Mouse (Mus musculus) retina, postnatal 1 day (tissue): ENCODE results near the gene Kctd10.

Source experiments
- DNase-seq: peaks from one replicate; pipeline ENCODE4 v3.0.0-alpha.2; 2012

The Kctd10 gene

GRCm38 (mm10) chr5:114378177-114378920 is 2.0 kb downstream of the Kctd10 start:
- no peak for DNase-seq

DNA sequence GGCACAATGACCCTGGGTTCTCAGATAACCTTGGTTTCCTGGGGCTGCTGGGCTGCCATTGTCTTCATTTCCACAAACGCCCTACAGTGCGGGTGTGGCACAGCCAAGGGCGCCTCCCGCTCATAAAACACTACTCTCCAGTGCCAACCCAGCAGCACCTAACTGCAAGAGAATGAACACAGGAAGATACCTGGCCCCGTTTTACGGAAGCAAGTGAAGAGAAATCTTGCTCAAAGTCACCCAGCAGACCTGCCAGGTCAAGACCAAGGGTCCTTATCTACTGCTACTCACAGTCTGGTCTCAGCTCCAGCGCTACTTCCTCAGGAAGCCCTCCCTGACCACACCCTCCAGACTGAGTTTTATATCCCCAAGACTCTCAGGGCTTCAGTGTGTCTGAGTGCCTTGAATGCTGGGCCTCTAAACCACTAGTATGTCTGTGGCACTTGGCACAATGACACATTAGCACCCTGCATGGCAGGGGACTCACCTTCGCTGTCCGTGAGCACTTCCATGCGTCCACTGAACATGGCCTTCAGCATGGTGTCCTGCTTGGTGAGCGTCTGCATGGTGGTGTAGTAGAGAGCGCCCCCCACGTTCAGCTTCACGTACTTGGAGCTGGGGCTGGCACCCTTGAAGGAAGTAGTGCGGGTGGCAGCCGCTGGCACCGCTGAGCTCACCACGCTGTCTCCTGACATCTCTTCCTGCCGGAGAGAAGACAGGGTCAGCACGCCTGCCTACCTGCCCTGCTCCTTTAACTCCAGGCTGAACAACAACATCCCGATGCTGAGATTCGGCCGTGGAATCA is 5.7 kb downstream of the Kctd10 start:
- DNase-seq: no peak

GRCm38 (mm10) chr5:114373581-114373980 is 6.7 kb downstream of the Kctd10 start:
- DNase-seq: no peak

DNA sequence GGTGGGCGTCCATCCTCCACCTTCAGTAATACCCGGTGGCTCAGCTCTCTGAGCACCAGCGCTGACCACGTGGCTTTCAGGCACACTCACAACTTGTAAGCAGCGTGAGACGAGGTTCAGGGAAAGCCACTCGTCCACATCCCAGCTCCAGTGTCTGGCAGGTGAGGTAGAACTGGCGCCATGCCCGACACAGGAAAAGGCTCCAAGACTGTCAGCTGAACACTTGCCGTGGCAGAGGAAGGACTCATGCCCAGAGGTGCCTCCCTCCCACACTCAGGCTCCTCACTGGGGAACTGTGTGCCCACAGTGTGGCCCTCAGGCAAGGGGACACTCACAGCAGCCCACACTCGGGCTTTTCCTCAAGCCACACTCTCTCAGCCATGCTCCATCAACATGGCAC is 7.1 kb downstream of the Kctd10 start:
- DNase-seq: no peak

DNA sequence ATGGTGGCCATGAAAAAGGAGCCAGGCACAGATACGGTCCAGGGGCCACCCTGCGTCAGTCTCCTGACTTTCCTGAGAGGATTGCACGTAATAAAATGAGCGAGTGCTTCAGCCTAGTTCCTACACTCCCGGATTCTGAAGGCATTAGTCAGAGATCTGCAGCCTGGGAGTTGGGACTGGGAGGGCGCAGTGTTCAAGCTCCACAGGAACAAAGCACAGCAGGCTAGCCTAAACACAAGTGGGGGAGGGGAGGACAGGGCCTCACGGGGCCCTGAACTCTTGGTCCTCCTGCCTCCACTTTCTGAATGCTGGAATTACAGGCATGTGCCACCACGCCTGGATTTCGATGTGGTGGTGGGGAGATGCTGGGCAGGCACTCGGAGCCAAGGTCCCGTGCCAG is 7.7 kb downstream of the Kctd10 start:
- no peak for DNase-seq

- DNase-seq: no peak
These were observed 8.4 kb downstream of the Kctd10 start for GRCm38 (mm10) chr5:114371731-114372473.

DNA sequence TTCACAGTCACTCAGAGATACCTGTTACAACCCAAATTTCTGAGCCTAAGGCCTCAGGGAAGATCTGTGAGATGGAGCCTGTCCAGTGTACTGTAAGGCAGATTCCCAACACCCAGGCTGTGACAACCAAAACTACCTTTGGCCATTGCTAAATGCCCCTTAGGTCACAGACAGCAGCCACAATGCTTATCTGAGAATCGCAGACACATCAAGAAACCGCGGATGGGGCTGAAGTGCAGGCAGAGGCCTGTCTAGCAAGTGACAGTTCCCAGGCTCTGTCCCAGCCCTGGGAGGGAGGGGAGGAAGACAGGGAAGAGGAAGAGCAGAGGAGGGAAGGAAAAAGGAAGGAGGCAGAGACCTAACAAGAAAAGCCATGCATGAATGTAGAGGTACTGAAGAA is 9.0 kb downstream of the Kctd10 start:
- DNase-seq: no peak

DNA sequence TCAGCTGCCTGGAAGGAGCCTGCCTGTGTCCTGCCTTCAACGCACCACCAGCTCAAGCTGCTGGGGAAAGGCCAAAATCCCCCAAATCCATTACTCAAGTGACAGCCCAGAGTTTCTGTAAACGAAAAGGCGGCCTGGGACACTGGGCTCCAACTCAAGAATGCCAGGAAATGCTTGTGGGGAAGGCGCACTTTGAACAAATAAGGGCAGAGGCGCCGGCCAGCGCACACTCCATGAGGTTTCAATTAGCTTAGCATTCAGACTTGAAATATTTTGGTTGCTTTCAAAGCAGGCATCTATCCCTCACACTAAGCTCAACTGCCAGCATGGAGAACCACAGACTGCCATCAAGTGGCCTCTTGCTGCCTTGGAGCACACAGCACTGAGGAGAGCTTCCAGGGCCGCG is 9.9 kb downstream of the Kctd10 start:
- DNase-seq: no peak

GRCm38 (mm10) chr5:114369921-114370320 is 10.4 kb downstream of the Kctd10 start:
- DNase-seq: no peak

- DNase-seq: no peak
These were observed 11.4 kb downstream of the Kctd10 start for GRCm38 (mm10) chr5:114368803-114369496.

GRCm38 (mm10) chr5:114368121-114368520 is 12.2 kb downstream of the Kctd10 start:
- no peak for DNase-seq

GRCm38 (mm10) chr5:114365043-114365752 is 15.1 kb downstream of the Kctd10 start:
- DNase-seq: no peak

DNA sequence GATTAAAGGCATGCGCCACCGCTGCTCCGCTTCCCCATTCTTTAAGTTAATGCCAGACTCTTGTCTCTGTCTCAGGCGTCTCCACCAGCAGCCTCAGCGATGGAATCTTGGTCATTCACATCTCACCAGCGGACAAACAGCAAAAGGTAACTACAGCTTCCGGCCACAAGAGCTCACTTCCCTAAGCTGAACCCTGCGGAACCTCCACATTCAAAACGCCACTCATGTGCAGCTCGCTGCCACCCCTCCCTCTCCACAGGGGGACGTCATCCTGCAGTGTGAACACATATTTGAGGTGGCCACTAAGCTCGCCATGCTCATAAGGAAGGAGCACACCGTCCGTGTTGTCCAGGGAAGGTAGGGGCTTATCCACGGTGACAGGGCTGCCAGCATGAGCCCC is 19.3 kb downstream of the Kctd10 start:
- DNase-seq: no peak

GRCm38 (mm10) chr5:114359586-114359985 is 20.7 kb downstream of the Kctd10 start:
- no peak for DNase-seq

DNA sequence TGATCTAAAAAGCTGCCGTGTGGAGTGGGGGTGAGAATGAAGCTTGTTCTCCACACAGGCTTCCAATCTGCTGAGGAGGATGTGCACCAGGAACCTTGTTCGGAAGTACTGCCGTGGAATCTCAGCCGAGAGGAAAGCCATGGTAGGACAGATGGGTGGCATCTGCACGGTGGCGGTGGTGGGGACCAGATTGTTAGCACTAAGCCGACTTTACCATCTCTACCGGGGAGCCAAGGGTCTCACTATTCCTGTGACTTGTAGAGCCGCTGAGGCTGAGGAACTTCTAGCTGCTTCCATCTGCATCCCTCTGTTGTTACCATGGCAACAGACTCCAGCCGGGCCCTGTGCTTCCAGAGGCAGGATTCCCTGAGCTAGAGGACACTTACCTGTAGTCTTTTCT is 21.5 kb downstream of the Kctd10 start:
- peak; percentile 35 for DNase-seq

- DNase-seq: peak; percentile 41
These were observed 23.2 kb downstream of the Kctd10 start for GRCm38 (mm10) chr5:114356936-114357751.

- DNase-seq: peak; percentile 82
These were observed 23.9 kb downstream of the Kctd10 start for GRCm38 (mm10) chr5:114356250-114356935.

- no peak for DNase-seq
These were observed 28.8 kb downstream of the Kctd10 start for GRCm38 (mm10) chr5:114351490-114351889.

- DNase-seq: no peak
These were observed 33.3 kb downstream of the Kctd10 start for GRCm38 (mm10) chr5:114347005-114347404.

DNA sequence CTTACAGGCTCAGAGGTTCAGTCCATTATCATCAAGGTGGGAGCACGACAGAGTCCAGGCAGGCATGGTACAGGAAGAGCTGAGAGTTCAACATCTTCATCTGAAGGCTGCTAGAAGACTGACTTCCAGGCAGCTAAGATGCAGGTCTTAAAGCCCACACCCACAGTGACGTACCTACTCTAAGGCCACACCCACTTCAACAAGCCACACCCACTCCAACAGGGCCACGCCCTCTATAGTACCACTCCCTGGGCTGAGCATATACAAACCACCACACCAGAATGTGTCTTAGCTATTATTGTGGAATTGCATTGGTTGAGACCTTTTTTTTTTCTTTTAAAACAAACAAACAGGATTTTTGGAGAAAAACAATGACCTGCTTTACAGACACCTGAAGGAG is 34.8 kb downstream of the Kctd10 start:
- no peak for DNase-seq

DNA sequence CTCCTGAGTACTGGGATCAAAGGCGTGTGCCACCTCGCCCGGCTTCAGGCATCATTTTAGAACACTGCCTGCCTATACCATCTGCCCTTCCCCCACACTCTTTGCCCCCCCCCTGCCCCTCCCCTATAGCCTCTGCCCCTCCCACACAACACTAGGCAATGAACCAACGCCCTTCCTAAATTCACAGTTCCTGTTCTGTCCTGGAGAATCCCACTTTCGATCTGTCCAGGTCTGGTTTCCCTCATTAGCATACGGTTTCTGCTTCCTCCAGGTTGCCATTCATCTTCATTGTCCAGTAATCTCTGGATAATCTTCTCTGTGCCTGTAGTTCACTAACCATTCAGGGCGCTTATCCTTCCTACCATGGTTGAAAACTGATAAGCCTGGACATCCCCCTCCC is 36.7 kb downstream of the Kctd10 start:
- no peak for DNase-seq
